Mouse (Mus musculus) MEL (cell line): ENCODE measurements around the gene Pgpep1. TPM values are rescaled to one million over a fixed set of nuclear protein-coding genes. Genes with fewer than 3 reads are reported as not detected.

Source experiments
- DNase-seq: peaks from one replicate; pipeline ENCODE4 v3.0.0; 2011; ENCODE audit warnings: low read depth, low spot score
- H3K27ac ChIP-seq: 2 replicates; pipeline ENCODE4 v1.5.1; 2012; ENCODE audit warnings: low read depth, mild to moderate bottlenecking, control low read depth, low read length, moderate library complexity; ENCODE audit not compliant: control insufficient read depth
- H3K27me3 ChIP-seq, 2 experiments: fragments of 150-350 bp in 1 of 2; sonication (generic) in 1 of 2; 2 replicates each; pipeline ENCODE4 v1.6.1; 2012; ENCODE audit warnings: low read length in 2 of 2, mild to moderate bottlenecking in 2 of 2, improper control_type of control experiment in 1 of 2, moderate library complexity in 1 of 2; ENCODE audit not compliant: insufficient read depth in 2 of 2, control insufficient read depth in 1 of 2
- H3K36me3 ChIP-seq, 2 experiments: 2 replicates each; pipeline ENCODE4 v1.6.1; 2012 to 2014; ENCODE audit warnings: low read length in 2 of 2, improper control_type of control experiment in 1 of 2, inconsistent platforms in 1 of 2, mild to moderate bottlenecking in 1 of 2; ENCODE audit not compliant: insufficient read depth in 2 of 2, control insufficient read depth in 1 of 2
- H3K4me1 ChIP-seq, 2 experiments: fragments of 150-350 bp in 1 of 2; sonication (generic) in 1 of 2; 2 replicates each; pipeline ENCODE4 v1.6.1; 2012; ENCODE audit warnings: low read length in 2 of 2, improper control_type of control experiment in 1 of 2, mild to moderate bottlenecking in 1 of 2; ENCODE audit not compliant: insufficient read depth in 2 of 2, control insufficient read depth in 1 of 2
- H3K4me3 ChIP-seq, 2 experiments: fragments of 150-350 bp in 1 of 2; sonication (generic) in 1 of 2; 2 replicates each; pipeline ENCODE4 v1.5.1; 2012; ENCODE audit warnings: low read depth in 2 of 2, low read length in 2 of 2, mild to moderate bottlenecking in 2 of 2, moderate library complexity in 2 of 2, control low read depth in 1 of 2, improper control_type of control experiment in 1 of 2; ENCODE audit not compliant: control insufficient read depth in 1 of 2, insufficient read depth in 1 of 2
- H3K79me2 ChIP-seq: 2 replicates; pipeline ENCODE4 v1.6.1; 2012; ENCODE audit warnings: mild to moderate bottlenecking, low read length, moderate library complexity; ENCODE audit not compliant: control insufficient read depth, poor library complexity, insufficient read depth
- H3K9ac ChIP-seq: 2 replicates; pipeline ENCODE4 v1.6.1; 2012; ENCODE audit warnings: low read depth, mild to moderate bottlenecking, control low read depth, low read length, moderate library complexity; ENCODE audit not compliant: control insufficient read depth, poor library complexity, severe bottlenecking
- H3K9me3 ChIP-seq: fragments of 150-350 bp; sonication (generic); replicated peaks from 2 replicates; pipeline ENCODE4 v1.6.1; 2012; ENCODE audit warnings: mild to moderate bottlenecking, low read length, improper control_type of control experiment, moderate library complexity; ENCODE audit not compliant: insufficient read depth
- CHD1 ChIP-seq: IDR thresholded peaks from 2 replicates; pipeline ENCODE4 v1.6.1; 2012; ENCODE audit warnings: low read depth, mild to moderate bottlenecking, inconsistent platforms, low read length, improper control_type of control experiment
- CHD2 ChIP-seq: IDR thresholded peaks from 2 replicates; pipeline ENCODE4 v1.6.1; 2011; ENCODE audit warnings: low read length, improper control_type of control experiment
- CTCF ChIP-seq, 3 experiments: IDR thresholded peaks in 2 of 3; conservative IDR thresholded peaks in 1 of 3; 2 replicates each; pipeline ENCODE4 v1.5.1; 2011 to 2012; ENCODE audit warnings: low read length in 3 of 3, low read depth in 2 of 3, mild to moderate bottlenecking in 2 of 3, improper control_type of control experiment in 1 of 3, inconsistent platforms in 1 of 3, mixed read lengths in 1 of 3, moderate library complexity in 1 of 3; ENCODE audit not compliant: control insufficient read depth in 1 of 3, insufficient read depth in 1 of 3, poor library complexity in 1 of 3, severe bottlenecking in 1 of 3
- ELF1 ChIP-seq: IDR thresholded peaks from 2 replicates; pipeline ENCODE4 v1.6.1; 2014; ENCODE audit warnings: low read depth, mild to moderate bottlenecking, inconsistent platforms, low read length, improper control_type of control experiment, moderate library complexity
- EP300 ChIP-seq, 2 experiments: IDR thresholded peaks; 2 replicates each; pipeline ENCODE4 v1.6.1; 2011; ENCODE audit warnings: improper control_type of control experiment in 2 of 2, low read length in 2 of 2, low read depth in 1 of 2, mild to moderate bottlenecking in 1 of 2
- ETS1 ChIP-seq: IDR thresholded peaks from 2 replicates; pipeline ENCODE4 v1.6.1; 2012; ENCODE audit warnings: low read depth, mild to moderate bottlenecking, inconsistent platforms, low read length, improper control_type of control experiment, moderate library complexity
- GABPA ChIP-seq: IDR thresholded peaks from 2 replicates; pipeline ENCODE4 v1.6.1; 2012; ENCODE audit warnings: low read depth, mild to moderate bottlenecking, inconsistent platforms, low read length, improper control_type of control experiment, moderate library complexity
- MAFK ChIP-seq: IDR thresholded peaks from 2 replicates; pipeline ENCODE4 v1.6.1; 2011; ENCODE audit warnings: low read depth, mild to moderate bottlenecking, low read length, improper control_type of control experiment, borderline replicate concordance
- MAX ChIP-seq: IDR thresholded peaks from 2 replicates; pipeline ENCODE4 v1.6.1; 2011; ENCODE audit warnings: low read length, improper control_type of control experiment
- MYC ChIP-seq: IDR thresholded peaks from 2 replicates; pipeline ENCODE4 v1.6.1; 2011; ENCODE audit warnings: low read depth, mild to moderate bottlenecking, low read length, improper control_type of control experiment, moderate library complexity
- NELFE ChIP-seq: IDR thresholded peaks from 2 replicates; pipeline ENCODE4 v1.6.1; 2011; ENCODE audit warnings: low read depth, low read length, improper control_type of control experiment
- POLR2AphosphoS2 ChIP-seq: IDR thresholded peaks from 2 replicates; pipeline ENCODE4 v1.6.1; 2011; ENCODE audit warnings: low read length, improper control_type of control experiment
- RCOR1 ChIP-seq: IDR thresholded peaks from 2 replicates; pipeline ENCODE4 v1.6.1; 2012; ENCODE audit warnings: low read depth, mild to moderate bottlenecking, inconsistent platforms, low read length, improper control_type of control experiment
- SMC3 ChIP-seq: IDR thresholded peaks from 2 replicates; pipeline ENCODE4 v1.6.1; 2011; ENCODE audit warnings: low read depth, low read length, improper control_type of control experiment
- TAL1 ChIP-seq: IDR thresholded peaks from 2 replicates; pipeline ENCODE4 v1.6.1; 2012; ENCODE audit warnings: mild to moderate bottlenecking, inconsistent platforms, low read length, moderate library complexity, mixed read lengths
- ZC3H11A ChIP-seq: IDR thresholded peaks from 2 replicates; pipeline ENCODE4 v1.6.1; 2012; ENCODE audit warnings: low read depth, mild to moderate bottlenecking, inconsistent platforms, low read length, improper control_type of control experiment
- ZKSCAN1 ChIP-seq: IDR thresholded peaks from 2 replicates; pipeline ENCODE4 v1.6.1; 2012; ENCODE audit warnings: low read depth, mild to moderate bottlenecking, inconsistent platforms, low read length, improper control_type of control experiment, moderate library complexity
- ZMIZ1 ChIP-seq: IDR thresholded peaks from 2 replicates; pipeline ENCODE4 v1.6.1; 2012; ENCODE audit warnings: low read depth, mild to moderate bottlenecking, inconsistent platforms, low read length, improper control_type of control experiment, moderate library complexity
- ZNF384 ChIP-seq: IDR thresholded peaks from 2 replicates; pipeline ENCODE4 v1.6.1; 2012; ENCODE audit warnings: low read depth, mild to moderate bottlenecking, inconsistent platforms, low read length, improper control_type of control experiment
- polyA plus RNA-seq, 2 experiments: library from polyadenylated mRNA; stranded (reverse) in 1 of 2; unstranded in 1 of 2; fragments of >175 nt in 1 of 2; fragments of >200 nt in 1 of 2; gene quantifications; 2 replicates each; pipeline versions ENCODE4 v1.2.1 to v1.2.4; 2012; ENCODE audit warnings: low replicate concordance in 2 of 2, low read depth in 1 of 2; ENCODE audit not compliant: insufficient read length in 2 of 2, insufficient read depth in 1 of 2, missing spikeins in 1 of 2
- total RNA-seq: library from RNA; depleted of rRNA; stranded (reverse); fragments of 300-350 nt; gene quantifications from 2 replicates; pipeline ENCODE4 v1.2.3, GENCODE M21; 2012

The Pgpep1 gene
- total and polyA plus RNA-seq, 3 experiments, result 12.6 to 19.5 TPM; not detected in 1

DNA sequence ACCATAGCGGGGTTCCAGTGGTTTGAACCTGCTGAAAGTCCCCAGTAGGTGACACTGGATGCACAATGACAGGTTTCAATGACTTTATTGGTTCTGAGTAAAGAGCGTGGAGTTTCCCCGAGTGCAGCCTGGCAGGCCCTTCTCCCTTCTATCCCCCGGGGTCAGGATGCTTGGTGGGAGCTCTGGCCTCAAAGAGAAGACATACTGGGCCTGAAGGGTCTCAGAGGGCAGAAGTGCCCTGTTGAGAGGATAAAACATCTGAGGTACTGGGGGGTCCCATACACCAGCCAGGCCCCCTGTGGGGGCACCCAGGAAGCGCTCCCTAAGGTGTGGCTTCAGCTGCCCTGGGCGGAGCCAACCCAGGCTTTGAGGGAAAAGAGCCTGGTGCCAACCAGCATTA lies 13.8 kb downstream of the Pgpep1 start:
- TF ChIP-seq ELF1, result no peak
- no peak for TF ChIP-seq MAFK
- no peak for TF ChIP-seq MYC
- no peak for TF ChIP-seq ETS1
- TF ChIP-seq ZNF384, result no peak
- no peak for TF ChIP-seq GABPA
- TF ChIP-seq ZKSCAN1, result no peak
- TF ChIP-seq CHD1, result no peak
- no peak for TF ChIP-seq TAL1
- TF ChIP-seq RCOR1, result no peak
- TF ChIP-seq POLR2AphosphoS2, result no peak
- TF ChIP-seq ZC3H11A, result no peak
- H3K27ac ChIP-seq, result no peak overlapping the region
- H3K4me1 ChIP-seq, result peaks cover 9 to 30% of the 10 kb centered on the region in 2 experiments
- no peaks in the 10 kb centered on the region for H3K79me2 ChIP-seq
- peaks cover 0 to 24% of the 10 kb centered on the region in 2 experiments; a peak in 2 of 4 replicates for H3K36me3 ChIP-seq
- H3K9ac ChIP-seq, result no peak overlapping the region
- H3K9me3 ChIP-seq, result no peaks in the 10 kb centered on the region
- no peak overlapping the region for H3K4me3 ChIP-seq
- H3K27me3 ChIP-seq, result no peaks in the 10 kb centered on the region
- DNase-seq, result no peak

DNA sequence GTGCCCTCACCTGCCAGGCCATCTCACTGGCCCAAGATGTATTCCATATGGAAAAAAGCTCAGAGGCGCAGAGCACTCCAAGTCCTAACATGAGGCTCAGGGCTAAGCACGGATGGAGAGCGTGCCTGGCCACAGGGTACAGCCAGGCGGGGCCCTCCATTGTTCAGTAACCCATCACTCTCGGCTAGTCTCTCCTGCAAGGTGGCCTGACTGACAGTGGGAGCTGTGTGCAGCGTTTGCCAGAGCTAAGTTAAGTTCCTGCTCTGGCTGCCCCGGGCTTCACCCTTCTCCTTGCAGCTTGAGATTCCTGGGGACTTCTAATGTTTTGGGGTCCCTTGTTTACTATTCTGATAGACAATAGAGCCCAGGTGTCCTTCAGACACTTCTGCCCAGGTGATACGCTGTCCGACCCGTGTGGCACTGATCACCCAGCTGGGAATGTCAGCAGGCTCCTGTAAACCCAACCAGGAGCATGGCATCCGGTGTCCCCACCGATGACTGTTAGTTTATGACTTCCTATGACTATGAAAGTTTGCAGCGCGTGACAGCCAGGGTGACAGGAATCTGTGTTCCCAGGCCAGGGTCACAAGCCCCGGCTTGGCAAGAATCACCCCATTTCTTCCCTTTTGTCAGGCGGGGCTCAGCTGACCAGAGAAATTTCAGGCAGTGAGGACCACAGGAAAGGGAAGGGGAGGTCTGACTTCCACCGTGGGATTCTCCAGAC lies 14.5 kb downstream of the Pgpep1 start:
- Histone ChIP-seq H3K4me3 (no peak overlapping the region), H3K36me3 (peaks cover 0 to 24% of the 10 kb centered on the region in 2 experiments; a peak in 2 of 4 replicates), H3K27ac (no peak overlapping the region), H3K9ac (no peak overlapping the region), H3K4me1 (peaks cover 9 to 30% of the 10 kb centered on the region in 2 experiments), H3K27me3 (no peaks in the 10 kb centered on the region), H3K9me3 (no peaks in the 10 kb centered on the region), H3K79me2 (no peaks in the 10 kb centered on the region)
- TF ChIP-seq CHD2 (no peak), ZMIZ1 (0 out of 2 replicates have a peak, but pooled peaks have one; percentile 27)
- DNase-seq, result no peak

DNA sequence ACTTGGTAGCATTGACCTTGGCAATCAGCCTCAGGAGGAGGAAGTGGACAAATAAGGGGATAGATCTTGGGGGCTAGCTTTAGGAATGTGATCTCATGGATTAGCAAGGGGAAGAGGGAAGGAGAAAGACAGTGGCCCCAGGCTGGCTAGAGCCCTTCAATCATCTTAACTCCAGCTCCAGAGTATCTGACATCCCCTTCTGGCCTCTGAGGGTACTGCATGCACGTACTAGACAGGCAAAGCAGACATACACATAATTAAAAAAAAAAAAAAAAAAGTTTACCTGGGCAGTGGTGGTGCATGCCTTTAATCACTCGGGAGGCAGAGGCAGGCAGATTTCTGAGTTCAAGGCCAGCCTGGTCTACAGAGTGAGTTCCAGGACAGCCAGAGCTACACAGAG lies 16.1 kb downstream of the Pgpep1 start:
- Histone ChIP-seq H3K79me2 (no peaks in the 10 kb centered on the region), H3K36me3 (peaks cover 0 to 13% of the 10 kb centered on the region in 2 experiments; a peak in 2 of 4 replicates), H3K4me3 (no peak overlapping the region), H3K27ac (no peak overlapping the region), H3K27me3 (no peaks in the 10 kb centered on the region), H3K9me3 (no peaks in the 10 kb centered on the region), H3K9ac (no peak overlapping the region), H3K4me1 (peaks cover 6 to 19% of the 10 kb centered on the region in 2 experiments)
- DNase-seq, result peak; percentile 68
- TF ChIP-seq NELFE (no peak), ZNF384 (peak; percentile 78), EP300 (IDR thresholded peaks at IDR 0.05; ENCODE audit: low read depth in 1 of 2, low read length in 2 of 2) (no peak), MAX (no peak), SMC3 (0 out of 2 replicates have a peak, but pooled peaks have one; percentile 15), ZC3H11A (no peak), CTCF (IDR thresholded peaks at IDR 0.05 in 2 of 3, conservative IDR thresholded peaks at IDR 0.05 in 1 of 3; ENCODE audit: control insufficient read depth in 1 of 3, insufficient read depth in 1 of 3, low read depth in 2 of 3, low read length in 3 of 3, poor library complexity in 1 of 3, severe bottlenecking in 1 of 3) (peak; percentile 29 to 57 (median 45); a peak in 5 of 6 replicates)
